Mouse (Mus musculus): ENCODE results near the gene Ascc1.

The Ascc1 gene

GRCm38 (mm10) chr10:60002673-60003212 is at the start of gene Ascc1, which contains the start of gene Anapc16:
TSS of gene Ascc1 (plus strand) at chr10:60002805.
TSS of gene Anapc16 (minus strand) at chr10:60003135.
- peak; percentile 98 for DNase-seq (ENCODE audit: low read depth, low spot score)

- no peak for DNase-seq (ENCODE audit: low read depth, low spot score)
Observed at GRCm38 (mm10) chr10:59953564-59954039, 49.0 kb upstream of the Ascc1 start.

GRCm38 (mm10) chr10:59956681-59957080 is 45.9 kb upstream of the Ascc1 start:
- no peak for DNase-seq (ENCODE audit: low read depth, low spot score)

GRCm38 (mm10) chr10:59957171-59958149 is 45.1 kb upstream of the Ascc1 start:
- no peak for DNase-seq (ENCODE audit: low read depth, low spot score)

- DNase-seq (ENCODE audit: low read depth, low spot score): no peak
Observed at GRCm38 (mm10) chr10:59958458-59958857, 44.1 kb upstream of the Ascc1 start.

- no peak for DNase-seq (ENCODE audit: low read depth, low spot score)
Observed at GRCm38 (mm10) chr10:59959517-59959916, 43.1 kb upstream of the Ascc1 start.

- DNase-seq (ENCODE audit: low read depth, low spot score): no peak
Observed at GRCm38 (mm10) chr10:59963609-59964008, 39.0 kb upstream of the Ascc1 start.

- DNase-seq (ENCODE audit: low read depth, low spot score): no peak
Observed at GRCm38 (mm10) chr10:59964504-59965361, 37.9 kb upstream of the Ascc1 start.

GRCm38 (mm10) chr10:59965362-59965695 is 37.3 kb upstream of the Ascc1 start:
- no peak for DNase-seq (ENCODE audit: low read depth, low spot score)

- no peak for DNase-seq (ENCODE audit: low read depth, low spot score)
Observed at GRCm38 (mm10) chr10:59965788-59966187, 36.8 kb upstream of the Ascc1 start.

GRCm38 (mm10) chr10:59966743-59967142 is 35.9 kb upstream of the Ascc1 start:
- no peak for DNase-seq (ENCODE audit: low read depth, low spot score)

GRCm38 (mm10) chr10:59967309-59967942 is 35.2 kb upstream of the Ascc1 start:
- no peak for DNase-seq (ENCODE audit: low read depth, low spot score)

GRCm38 (mm10) chr10:59969821-59970449 is 32.7 kb upstream of the Ascc1 start:
- DNase-seq (ENCODE audit: low read depth, low spot score): peak; percentile 91

- peak; percentile 81 for DNase-seq (ENCODE audit: low read depth, low spot score)
Observed at GRCm38 (mm10) chr10:59970450-59971062, 32.0 kb upstream of the Ascc1 start.

GRCm38 (mm10) chr10:59971813-59972212 is 30.8 kb upstream of the Ascc1 start:
- no peak for DNase-seq (ENCODE audit: low read depth, low spot score)

- peak; percentile 68 for DNase-seq (ENCODE audit: low read depth, low spot score)
Observed at GRCm38 (mm10) chr10:59972534-59972933, 30.1 kb upstream of the Ascc1 start.

GRCm38 (mm10) chr10:59972999-59973398 is 29.6 kb upstream of the Ascc1 start:
- DNase-seq (ENCODE audit: low read depth, low spot score): no peak

GRCm38 (mm10) chr10:59973400-59973799 is 29.2 kb upstream of the Ascc1 start:
- no peak for DNase-seq (ENCODE audit: low read depth, low spot score)

GRCm38 (mm10) chr10:59974191-59974664 is 28.4 kb upstream of the Ascc1 start:
- peak; percentile 86 for DNase-seq (ENCODE audit: low read depth, low spot score)

GRCm38 (mm10) chr10:59974786-59975185 is 27.8 kb upstream of the Ascc1 start:
- no peak for DNase-seq (ENCODE audit: low read depth, low spot score)

All from skeletal muscle tissue, adult 2 months (tissue).